Mouse (Mus musculus) ES-E14 (cell line): ENCODE measurements around the gene Efcab2.

Source experiments
- CHD2 ChIP-seq: IDR thresholded peaks from 2 replicates; pipeline ENCODE4 v1.6.1; 2014; ENCODE audit warnings: mild to moderate bottlenecking, low read depth, low read length, inconsistent platforms
- HCFC1 ChIP-seq: IDR thresholded peaks from 2 replicates; pipeline ENCODE4 v1.6.1; 2012; ENCODE audit warnings: low read length, inconsistent platforms, borderline replicate concordance; ENCODE audit not compliant: insufficient read depth
- MAFK ChIP-seq: IDR thresholded peaks from 2 replicates; pipeline ENCODE4 v1.6.1; 2014; ENCODE audit warnings: mild to moderate bottlenecking, low read depth, low read length, inconsistent platforms; ENCODE audit not compliant: insufficient read depth
- ZC3H11A ChIP-seq: IDR thresholded peaks from 2 replicates; pipeline ENCODE4 v1.6.1; 2012; ENCODE audit warnings: low read depth, mild to moderate bottlenecking, inconsistent platforms, low read length, borderline replicate concordance
- ZNF384 ChIP-seq: IDR thresholded peaks from 2 replicates; pipeline ENCODE4 v1.6.1; 2012; ENCODE audit warnings: low read depth, low read length, inconsistent platforms

DNA sequence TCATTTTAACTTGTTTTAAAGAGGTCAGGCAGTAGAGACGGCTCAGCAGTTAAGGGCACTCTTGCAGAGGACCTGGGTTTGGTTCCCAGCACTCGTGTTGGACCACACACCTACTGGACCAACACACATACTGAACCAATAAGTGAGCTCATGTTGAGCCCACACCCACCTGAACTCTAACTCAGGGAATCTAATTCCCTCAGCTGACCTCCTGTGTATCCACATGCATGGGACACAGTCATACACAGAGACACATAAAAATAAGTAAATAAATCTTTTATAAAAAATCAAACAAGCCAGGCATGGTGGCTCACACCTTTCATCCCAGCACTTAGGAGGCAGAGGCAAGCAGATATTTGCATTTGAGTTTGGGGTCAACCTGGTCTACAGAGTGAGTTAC, 44.0 kb downstream of the Efcab2 start:
- TF ChIP-seq MAFK (no peak), ZNF384 (no peak), CHD2 (no peak), ZC3H11A (no peak), HCFC1 (no peak)
